Mouse (Mus musculus): ENCODE results near the gene Olfr1392.
"Not testable (repeated sequence)": the region's sequence is repeated elsewhere in the genome, so short reads cannot be mapped to it uniquely, and the experiment has no call there.

Olfr1392 gene

DNA sequence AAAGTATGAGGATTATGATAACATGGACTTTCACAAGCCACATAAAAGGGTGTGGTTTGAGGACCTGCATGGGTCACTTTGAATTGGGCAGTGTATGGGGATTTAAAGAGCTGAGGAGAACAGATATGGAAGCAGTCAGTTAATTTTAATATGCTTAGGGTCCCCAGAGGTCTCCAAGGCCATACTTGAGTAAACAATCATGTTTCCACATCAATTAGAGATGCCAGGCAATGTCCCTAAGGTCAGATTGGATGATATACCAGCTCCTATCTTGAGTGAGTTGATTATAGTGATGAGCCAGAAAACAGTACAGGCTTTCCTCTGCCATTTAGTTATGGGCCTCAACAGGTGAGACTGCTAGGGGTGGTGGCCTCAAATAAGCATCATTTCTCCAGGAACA, 19.4 kb downstream of the Olfr1392 start, which contains the start of gene Olfr10:
TSS of gene Olfr10 (plus strand) at position 301 of the 400 bp plus-strand sequence.
- no peak for DNase-seq (ENCODE audit: extremely low spot score, low read depth, low spot score)

DNA sequence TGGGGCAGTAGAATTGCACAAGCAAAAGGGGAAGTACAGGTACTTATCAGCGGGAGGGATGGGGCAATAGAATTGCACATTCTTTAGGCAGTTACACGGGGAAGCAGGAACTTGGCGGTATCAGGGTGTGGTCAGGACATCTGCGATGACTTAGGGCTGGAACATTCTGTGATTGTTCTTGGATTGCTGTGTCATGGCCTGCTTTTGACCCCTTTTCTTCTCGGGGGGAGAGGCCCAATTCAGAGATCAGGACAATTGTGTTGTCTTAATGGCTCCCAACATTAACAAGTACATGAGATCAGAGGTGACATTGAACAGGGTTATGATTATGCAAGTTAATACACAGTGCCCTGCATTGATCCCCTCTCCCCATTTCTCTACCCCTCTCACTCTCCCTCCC, 23.5 kb downstream of the Olfr1392 start:
- DNase-seq (ENCODE audit: extremely low spot score, low read depth, low spot score): not testable (repeated sequence)

DNA sequence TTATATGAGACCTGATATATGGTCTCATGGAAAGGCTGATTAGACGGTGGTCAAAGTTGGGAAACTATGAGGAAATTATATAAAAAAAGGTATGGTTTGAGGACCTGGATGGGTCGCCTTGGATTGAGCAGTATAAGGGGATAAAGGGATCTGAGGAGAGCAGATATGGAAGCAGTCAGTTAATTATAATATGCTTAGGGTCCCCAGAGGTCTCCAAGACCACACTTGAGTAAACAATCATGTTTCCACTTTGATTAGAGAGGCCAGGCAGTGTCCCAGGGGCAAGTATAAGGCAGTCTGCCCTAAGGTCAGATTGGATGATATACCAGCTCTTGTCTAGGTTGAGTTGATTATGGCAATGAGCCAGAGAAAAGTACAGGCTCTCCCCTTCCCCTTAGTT, 37.4 kb downstream of the Olfr1392 start, which contains the start of gene Olfr1391:
TSS of gene Olfr1391 (plus strand) at position 301 of the 400 bp plus-strand sequence.
- DNase-seq (ENCODE audit: extremely low spot score, low read depth, low spot score): no peak

DNA sequence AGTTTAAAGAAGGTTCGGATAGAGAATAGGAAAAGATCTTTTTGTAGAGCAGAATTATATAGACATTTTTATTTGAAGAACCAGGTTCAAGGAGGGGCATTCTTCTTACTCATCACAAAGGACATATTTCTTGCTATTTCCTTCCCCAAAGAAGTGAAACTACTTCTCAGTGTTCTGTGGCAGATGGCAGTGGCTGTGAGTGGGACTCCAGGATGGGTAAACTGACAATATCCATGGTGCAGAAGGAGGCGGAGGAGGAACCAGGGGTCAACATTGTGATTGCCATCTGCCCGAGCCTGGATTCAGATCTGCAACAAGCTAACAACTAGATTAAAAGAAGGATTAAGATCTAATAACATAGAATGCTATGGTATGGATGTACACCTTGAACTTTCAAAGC, 41.6 kb downstream of the Olfr1392 start:
- no peak for DNase-seq (ENCODE audit: extremely low spot score, low read depth, low spot score)

DNA sequence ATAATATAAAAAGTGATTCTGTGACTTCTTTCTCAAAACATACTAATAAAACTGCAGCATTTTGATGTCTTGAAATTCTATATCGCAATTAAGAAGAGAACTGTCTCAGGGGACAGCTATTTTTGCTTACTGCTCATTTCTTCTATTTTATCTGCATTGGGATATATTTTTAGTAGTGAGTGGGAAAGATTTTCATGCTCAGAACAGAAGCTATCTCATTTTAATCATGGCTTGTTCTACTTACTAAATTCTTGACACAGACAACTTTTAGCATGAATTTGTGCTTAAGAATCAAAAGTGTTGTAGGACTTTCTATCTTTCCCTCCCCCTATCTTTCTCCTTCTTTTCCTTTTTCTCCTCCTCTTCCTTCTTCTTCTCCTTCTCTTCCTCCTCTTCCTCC, 44.6 kb downstream of the Olfr1392 start:
- DNase-seq (ENCODE audit: extremely low spot score, low read depth, low spot score): no peak

DNA sequence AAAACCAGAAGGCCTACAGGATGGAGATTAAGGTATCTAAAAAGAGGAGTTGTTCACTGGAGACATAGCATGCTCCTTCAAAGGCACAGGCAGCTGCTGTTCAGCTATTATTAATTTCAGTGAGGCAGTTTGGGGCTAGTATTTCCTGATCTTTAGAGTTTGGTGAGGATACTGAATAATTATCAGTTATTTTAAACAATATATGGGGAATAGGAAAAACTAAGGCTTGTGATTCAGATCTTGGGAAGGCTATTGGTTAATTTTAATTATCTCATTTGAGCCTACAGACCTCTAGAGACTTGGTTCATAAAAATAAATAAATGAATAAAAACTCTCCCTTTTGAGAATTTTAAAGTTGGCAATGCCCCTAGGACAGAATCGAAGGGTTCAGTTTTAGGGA, 49.8 kb downstream of the Olfr1392 start, which contains the start of gene Olfr1390:
TSS of gene Olfr1390 (plus strand) at position 301 of the 400 bp plus-strand sequence.
- DNase-seq (ENCODE audit: extremely low spot score, low read depth, low spot score): no peak

DNA sequence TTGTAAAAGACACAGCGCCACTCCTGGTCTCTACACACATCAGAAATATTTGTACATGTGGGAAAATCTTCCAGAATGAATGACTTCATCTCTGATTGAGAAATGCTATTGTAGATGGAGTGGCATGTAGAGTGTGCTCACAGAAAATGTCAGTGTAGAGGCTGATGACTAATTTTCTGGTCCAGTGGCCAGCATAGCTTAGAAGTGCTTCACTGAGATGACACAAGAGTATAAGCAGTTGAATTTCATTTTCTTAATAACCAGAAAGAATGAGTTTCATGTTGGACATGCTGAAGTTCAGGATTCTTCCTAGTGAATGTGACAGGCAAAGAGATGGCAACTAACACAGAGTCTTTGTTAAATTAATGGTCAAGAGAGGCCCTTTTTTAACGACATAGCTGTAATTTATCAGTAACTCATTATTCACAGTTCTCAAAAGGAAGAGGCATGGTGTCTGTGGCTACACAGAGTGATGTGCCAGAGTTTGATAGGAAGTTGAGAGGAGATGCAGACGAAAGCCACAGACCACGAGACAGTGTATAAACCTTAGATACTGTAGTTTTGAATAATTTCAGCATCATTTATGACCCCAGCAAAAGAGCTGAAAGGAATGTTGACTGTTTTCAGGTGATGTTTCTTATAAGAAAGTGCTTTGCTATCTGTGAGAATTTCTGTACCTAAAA, 52.2 kb downstream of the Olfr1392 start:
- no peak for DNase-seq (ENCODE audit: extremely low spot score, low read depth, low spot score)

Measured in hindlimb bud, embryonic 11.5 days (tissue).